Mouse (Mus musculus) Patski (cell line): ENCODE results near the gene Chchd3. TPM values are rescaled to one million over a fixed set of nuclear protein-coding genes. Genes with fewer than 3 reads are reported as not detected.

Source experiments
- ATAC-seq: fragments of 100-300 bp; one replicate; pipeline ENCODE4 v1.8.0; 2021
- CTCF ChIA-PET: fragments of 350-600 bp; sonication (Branson Sonifier 250); formaldehyde crosslinking; loops from one replicate; lab custom pipeline; 2022; ENCODE audit warnings: inconsistent platforms; lab: Charles Lee
- POLR2A ChIA-PET: fragments of 350-600 bp; sonication (Branson Sonifier 250); formaldehyde crosslinking; loops from one replicate; lab custom pipeline; 2022; ENCODE audit warnings: antibody characterized with exemption, inconsistent platforms; lab: Charles Lee
- DNase-seq: peaks from one replicate; pipeline ENCODE4 v3.0.0-alpha.2; 2011; ENCODE audit warnings: low read depth, low spot score
- H3K27me3 ChIP-seq: fragments of 371-371 bp; one replicate; pipeline ENCODE4 v1.5.1; 2021
- CTCF ChIP-seq: fragments of 100-300 bp; IDR thresholded peaks from one replicate; pipeline ENCODE4 v1.5.1; 2021
- in situ Hi-C: fragments of 300-500 bp; cut with MboI; formaldehyde crosslinking; loops from 3 replicates; pipeline ENCODE4 v1.11.1; 2018; ENCODE audit warnings: low pct_unique_long_range_greater_than_20kb, mixed read lengths
- polyA plus RNA-seq: library from polyadenylated mRNA; unstranded; gene quantifications from one replicate; pipeline ENCODE4 v1.2.3, GENCODE M21; 2021

Chchd3 gene
- polyA plus RNA-seq, 1 experiment from 2014 or later = 194 TPM

- in situ Hi-C loops = no loop called here
- no peak for TF ChIP-seq CTCF
- ChIA-PET CTCF (interaction anchor here (1.2 kb wide), 1 partner anchor 14 kb away, joined by 3 read pairs; no protein-coding TSS in a partner anchor), POLR2A (no interaction called here)
- ATAC-seq = no peak
- H3K27me3 ChIP-seq = no peaks in the 10 kb centered on the region
- DNase-seq = no peak
These were observed 119.8 kb downstream of the Chchd3 start for GRCm38 (mm10) chr6:32940299-32940698.

- H3K27me3 ChIP-seq = no peaks in the 10 kb centered on the region
- CTCF ChIA-PET = no interaction called here
- DNase-seq = no peak
- POLR2A ChIA-PET = no interaction called here
- no peak for ATAC-seq
- in situ Hi-C loops = no loop called here
- TF ChIP-seq CTCF = no peak
These were observed 122.4 kb downstream of the Chchd3 start for GRCm38 (mm10) chr6:32937643-32938042.

GRCm38 (mm10) chr6:32936794-32937193 is 123.3 kb downstream of the Chchd3 start:
- no peak for TF ChIP-seq CTCF

GRCm38 (mm10) chr6:32936365-32936764 is 123.7 kb downstream of the Chchd3 start:
- POLR2A ChIA-PET = no interaction called here

More at GRCm38 (mm10) chr6:32936794-32937193, 123.3 kb downstream of the Chchd3 start:
- POLR2A ChIA-PET = no interaction called here
- CTCF ChIA-PET = interaction anchor here (1.2 kb wide), 1 partner anchor 38 kb away, joined by 3 read pairs; no protein-coding TSS in a partner anchor
- no peaks in the 10 kb centered on the region for H3K27me3 ChIP-seq
- DNase-seq (no peak), ATAC-seq (no peak)
- in situ Hi-C loops = no loop called here

GRCm38 (mm10) chr6:32935576-32935975 is 124.5 kb downstream of the Chchd3 start:
- ChIA-PET POLR2A (no interaction called here), CTCF (no interaction called here)
- in situ Hi-C loops = no loop called here
- no peaks in the 10 kb centered on the region for H3K27me3 ChIP-seq
- peak; percentile 65 for ATAC-seq
- no peak for TF ChIP-seq CTCF
- no peak for DNase-seq

More at GRCm38 (mm10) chr6:32936365-32936764, 123.7 kb downstream of the Chchd3 start:
- DNase-seq (no peak), ATAC-seq (no peak)
- TF ChIP-seq CTCF = no peak
- CTCF ChIA-PET = interaction anchor here (1.2 kb wide), 1 partner anchor 38 kb away, joined by 3 read pairs; no protein-coding TSS in a partner anchor
- in situ Hi-C loops = no loop called here
- H3K27me3 ChIP-seq = no peaks in the 10 kb centered on the region

- ChIA-PET CTCF (interaction anchor here (0.6 to 1.3 kb wide), 4 partner anchors 8 to 493 kb away, joined by 3 read pairs; no protein-coding TSS in a partner anchor), POLR2A (no interaction called here)
- ATAC-seq (no peak), DNase-seq (no peak)
- TF ChIP-seq CTCF = no peak
- in situ Hi-C loops = no loop called here
- H3K27me3 ChIP-seq = no peaks in the 10 kb centered on the region
These were observed 128.8 kb downstream of the Chchd3 start for GRCm38 (mm10) chr6:32931106-32931770.

GRCm38 (mm10) chr6:32922391-32922790 is 137.7 kb downstream of the Chchd3 start:
- ChIA-PET CTCF (interaction anchor here (1.1 to 1.6 kb wide), 2 partner anchors 10 to 95 kb away, joined by 3 to 5 read pairs; no protein-coding TSS in a partner anchor), POLR2A (no interaction called here)
- H3K27me3 ChIP-seq = no peaks in the 10 kb centered on the region
- ATAC-seq = no peak
- DNase-seq = no peak
- no peak for TF ChIP-seq CTCF
- in situ Hi-C loops = no loop called here

GRCm38 (mm10) chr6:32920091-32920490 is 140.0 kb downstream of the Chchd3 start:
- ChIA-PET POLR2A (no interaction called here), CTCF (no interaction called here)
- H3K27me3 ChIP-seq = no peaks in the 10 kb centered on the region
- in situ Hi-C loops = no loop called here
- DNase-seq (no peak), ATAC-seq (no peak)
- TF ChIP-seq CTCF = no peak

- H3K27me3 ChIP-seq = no peaks in the 10 kb centered on the region
- CTCF ChIA-PET = interaction anchor here (0.9 kb wide), 1 partner anchor 10 kb away, joined by 3 read pairs; no protein-coding TSS in a partner anchor
- ATAC-seq (no peak), DNase-seq (no peak)
- in situ Hi-C loops = no loop called here
- no peak for TF ChIP-seq CTCF
- POLR2A ChIA-PET = no interaction called here
These were observed 149.4 kb downstream of the Chchd3 start for GRCm38 (mm10) chr6:32910692-32911091.

GRCm38 (mm10) chr6:32899061-32899460 is 161.0 kb downstream of the Chchd3 start:
- TF ChIP-seq CTCF = no peak
- no peak for DNase-seq
- in situ Hi-C loops = no loop called here
- CTCF ChIA-PET = interaction anchor here (1.6 kb wide), 1 partner anchor 15 kb away, joined by 3 read pairs; no protein-coding TSS in a partner anchor
- no peak for ATAC-seq
- H3K27me3 ChIP-seq = no peaks in the 10 kb centered on the region
- POLR2A ChIA-PET = no interaction called here

GRCm38 (mm10) chr6:32894100-32894499 is 166.0 kb downstream of the Chchd3 start:
- POLR2A ChIA-PET = no interaction called here
- CTCF ChIA-PET = no interaction called here
- H3K27me3 ChIP-seq = no peaks in the 10 kb centered on the region
- in situ Hi-C loops = no loop called here
- DNase-seq (no peak), ATAC-seq (no peak)
- no peak for TF ChIP-seq CTCF
